Mouse (Mus musculus): ENCODE results near the gene Thsd1. TPM values are rescaled to one million over a fixed set of nuclear protein-coding genes. Genes with fewer than 3 reads are reported as not detected.
"Not testable (repeated sequence)": the region's sequence is repeated elsewhere in the genome, so short reads cannot be mapped to it uniquely, and the experiment has no call there.

The Thsd1 gene
- total RNA-seq, 2 experiments from 2014 or later, result 3.6 to 4.6 TPM

DNA sequence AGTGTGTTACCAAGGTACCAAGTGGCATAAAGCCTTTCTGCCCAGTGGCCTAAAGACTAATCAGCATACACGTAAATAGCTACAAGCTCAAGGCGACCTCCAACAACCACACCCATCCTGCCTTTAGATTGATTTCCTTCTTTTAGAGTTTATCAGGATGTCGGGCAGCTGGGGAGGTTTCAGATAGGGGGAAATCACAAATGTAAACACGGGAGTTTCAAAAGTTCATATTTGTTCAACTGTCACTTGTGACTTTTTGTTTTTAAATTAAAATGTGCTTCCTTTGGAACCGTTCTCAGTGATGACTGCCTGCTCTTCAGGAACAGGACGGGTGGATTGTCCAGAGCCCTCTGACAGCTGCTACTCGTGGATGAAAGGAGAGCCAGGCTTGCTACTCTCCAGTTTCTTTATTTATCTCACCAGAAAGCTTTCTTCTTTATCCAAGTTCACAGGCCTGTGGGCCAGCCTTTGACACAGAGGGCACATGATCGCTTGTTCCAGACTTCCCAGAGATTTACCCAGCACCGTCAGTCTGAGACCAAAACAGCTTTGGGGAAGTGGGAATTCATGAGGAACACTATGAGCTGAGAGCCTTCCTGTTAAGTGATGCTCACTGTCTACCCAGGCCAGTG, 33.1 kb downstream of the Thsd1 start:
- DNase-seq (ENCODE audit: low spot score in 2 of 2), result no peak
- intact Hi-C loops (cut with DNase I), result no loop called here

DNA sequence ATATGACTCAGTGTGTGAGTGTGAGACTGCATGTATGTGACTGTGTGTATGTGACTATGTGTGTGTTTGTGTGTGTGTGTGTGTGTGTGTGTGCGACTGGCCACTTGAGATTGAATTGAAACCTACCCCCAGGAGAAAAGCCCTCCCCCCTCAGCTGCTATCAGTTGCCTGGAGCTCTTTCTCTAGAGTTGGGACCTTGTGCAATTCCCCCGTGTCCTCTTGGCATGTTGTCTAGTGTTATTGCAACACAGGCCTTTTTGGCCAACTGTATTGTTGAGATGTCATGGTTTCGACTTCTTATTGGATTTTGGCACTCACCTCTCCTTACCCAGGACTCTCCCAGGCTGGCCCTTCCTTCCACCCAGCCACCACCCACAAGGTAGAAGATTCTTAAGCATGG, 35.2 kb downstream of the Thsd1 start:
- intact Hi-C loops (cut with DNase I), result no loop called here
- no peak for DNase-seq (ENCODE audit: low spot score in 2 of 2)

DNA sequence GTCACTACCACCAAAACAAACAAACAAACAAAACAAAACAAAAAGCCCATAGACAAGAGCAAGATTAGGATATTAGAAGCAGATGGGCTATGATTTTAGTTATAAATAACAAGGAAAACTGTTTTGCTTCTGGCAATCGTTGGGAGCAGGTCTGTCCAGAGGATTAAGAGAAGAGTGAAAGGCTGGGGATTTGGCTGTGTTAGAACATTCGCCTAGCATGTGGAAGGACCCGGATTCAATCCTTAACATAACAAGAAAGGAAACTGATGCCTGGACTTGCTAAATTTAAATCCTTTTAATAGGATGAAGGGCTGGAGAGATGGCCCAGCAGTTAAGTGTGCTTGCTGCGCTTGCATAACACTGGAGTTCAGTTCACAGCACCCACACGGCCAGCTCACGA, 37.2 kb downstream of the Thsd1 start:
- no peak for DNase-seq (ENCODE audit: low spot score in 2 of 2)
- intact Hi-C loops (cut with DNase I), result no loop called here

DNA sequence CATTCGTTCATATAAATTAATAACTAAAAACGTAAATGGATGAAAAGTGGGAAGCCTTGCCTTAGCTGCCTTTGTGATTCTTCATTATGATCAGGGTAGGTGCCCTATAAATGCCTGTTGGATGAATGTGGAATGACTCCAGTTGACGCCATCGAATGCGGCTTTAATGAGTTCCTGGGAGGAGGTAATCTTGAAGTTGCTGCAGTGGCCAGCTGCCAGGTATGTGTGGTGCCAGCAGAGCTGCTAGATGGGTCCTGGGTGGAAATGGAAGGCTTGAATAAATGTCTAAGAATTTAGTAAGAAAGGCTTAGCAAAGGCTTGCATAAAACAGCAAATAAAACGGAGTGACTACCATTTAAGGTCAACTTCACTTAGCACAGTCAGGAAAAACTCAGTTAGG, 37.7 kb downstream of the Thsd1 start:
- intact Hi-C loops (cut with DNase I), result no loop called here
- DNase-seq (ENCODE audit: low spot score in 2 of 2), result peak in 1 of 2 experiments; percentile 6

GRCm38 (mm10) chr8:22265194-22265593, 38.1 kb downstream of the Thsd1 start:
- DNase-seq (ENCODE audit: low spot score in 2 of 2), result no peak
- intact Hi-C loops (cut with DNase I), result no loop called here

DNA sequence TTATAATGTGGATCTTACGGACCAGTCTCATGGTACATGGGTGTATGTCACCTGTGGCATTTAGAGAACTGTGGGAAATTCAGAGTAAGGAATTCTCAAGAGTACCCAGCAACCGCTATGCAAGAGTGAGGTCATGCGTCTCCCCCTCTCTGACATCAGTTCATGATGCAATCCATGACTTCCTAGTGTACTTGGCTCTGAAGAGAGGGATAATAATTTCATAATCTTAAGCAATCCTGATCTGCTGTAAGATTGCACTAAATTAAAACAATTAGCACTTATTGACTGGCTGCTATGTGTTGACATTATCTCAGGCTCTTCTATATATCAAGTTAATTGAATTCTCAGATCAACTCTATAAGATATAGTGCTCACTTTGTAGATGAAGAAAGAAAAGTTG, 39.7 kb downstream of the Thsd1 start:
- intact Hi-C loops (cut with DNase I), result no loop called here
- DNase-seq (ENCODE audit: low spot score in 2 of 2), result no peak

DNA sequence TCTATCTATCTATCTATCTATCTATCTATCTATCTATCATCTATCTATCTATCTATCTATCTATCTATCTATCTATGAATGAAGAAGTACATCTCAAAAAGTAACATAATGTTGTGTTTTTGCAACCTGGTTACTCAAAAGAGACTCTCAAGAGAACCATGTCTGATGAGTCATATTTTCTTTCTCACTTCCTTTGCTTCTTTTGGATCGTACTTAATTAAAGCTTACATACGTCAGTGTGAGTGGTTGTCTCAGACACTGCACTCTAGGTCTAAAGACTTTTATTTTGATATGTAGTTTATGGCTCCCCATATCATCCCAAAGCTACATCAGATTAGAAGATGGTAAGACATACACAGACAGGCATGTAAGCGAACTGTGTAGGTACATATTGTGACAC, 46.0 kb downstream of the Thsd1 start:
- intact Hi-C loops (cut with DNase I), result no loop called here
- no peak for DNase-seq (ENCODE audit: low spot score in 2 of 2)

DNA sequence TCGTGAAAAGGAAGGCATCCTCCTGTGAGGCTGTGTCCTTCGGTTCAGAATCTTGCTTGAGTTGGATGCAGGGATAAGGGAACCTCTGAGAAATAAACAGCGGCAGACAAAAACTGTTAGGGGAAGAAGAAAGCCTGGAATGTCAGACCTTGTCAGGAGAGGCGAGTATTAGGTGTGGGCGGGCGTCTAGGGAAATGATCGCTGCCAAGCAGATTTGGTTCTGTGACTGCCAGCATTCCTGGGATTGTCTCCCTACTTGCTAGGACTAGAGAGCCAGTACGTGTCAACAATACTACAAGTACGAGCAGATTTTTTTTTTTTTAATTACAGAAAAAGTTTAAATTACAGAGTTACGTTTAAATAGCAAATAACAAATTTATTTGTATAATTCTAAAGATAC, 47.5 kb downstream of the Thsd1 start:
- no peak for DNase-seq (ENCODE audit: low spot score in 2 of 2)
- intact Hi-C loops (cut with DNase I), result no loop called here

- intact Hi-C loops (cut with DNase I), result no loop called here
- no peak for DNase-seq (ENCODE audit: low spot score in 2 of 2)
Measured at GRCm38 (mm10) chr8:22282999-22283491, 55.9 kb downstream of the Thsd1 start, which contains the start of gene Tpte. Gene Tpte (plus strand): TSS chr8:22283441.

- intact Hi-C loops (cut with DNase I), result no loop called here
- DNase-seq (ENCODE audit: low spot score in 2 of 2), result no peak
Measured at GRCm38 (mm10) chr8:22302326-22302725, 75.2 kb downstream of the Thsd1 start.

DNA sequence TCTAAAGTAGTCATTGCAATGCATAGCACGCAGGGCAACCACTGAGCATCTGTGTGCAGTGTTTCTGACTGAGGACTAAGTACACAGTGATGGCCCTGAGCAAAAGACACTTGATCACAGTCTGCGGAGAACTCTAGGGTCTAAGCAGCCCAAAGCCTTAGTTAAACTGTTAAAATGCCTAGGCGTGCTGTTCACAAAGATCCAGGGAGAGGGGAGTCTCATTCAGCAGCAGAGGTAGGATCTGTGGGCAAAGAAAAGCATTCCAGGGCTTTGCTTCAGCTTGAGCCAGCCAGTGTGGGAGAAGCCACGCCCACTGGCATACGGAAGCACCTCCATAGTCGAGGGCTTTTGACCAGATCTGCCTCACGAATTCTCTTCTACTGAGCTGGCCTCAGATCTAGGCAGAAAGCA, 75.8 kb downstream of the Thsd1 start:
- intact Hi-C loops (cut with DNase I), result no loop called here
- DNase-seq (ENCODE audit: low spot score in 2 of 2), result peak in 1 of 2 experiments; percentile 11

GRCm38 (mm10) chr8:22304045-22304444, 76.9 kb downstream of the Thsd1 start:
- intact Hi-C loops (cut with DNase I); DNase-seq (ENCODE audit: low spot score in 2 of 2): not testable (repeated sequence)

DNA sequence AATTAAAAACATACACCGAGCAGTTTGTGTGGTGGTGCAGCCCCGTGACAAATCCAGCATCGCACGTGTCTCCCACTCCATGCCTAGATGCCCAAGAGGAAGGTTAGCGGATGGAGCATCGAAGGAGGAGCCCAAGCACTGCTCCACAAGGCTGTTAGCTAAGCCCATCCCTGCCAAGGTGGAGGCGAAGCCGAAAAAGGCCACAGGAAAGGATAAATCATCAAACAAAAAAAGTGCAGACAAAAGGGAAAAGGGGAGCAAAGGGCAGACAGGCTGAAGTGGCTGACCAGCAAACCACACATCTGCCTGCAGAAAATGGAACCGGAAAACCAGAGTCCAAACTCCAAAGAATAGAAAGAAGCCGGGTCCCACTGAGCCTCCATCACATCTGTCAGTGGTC, 79.9 kb downstream of the Thsd1 start:
- intact Hi-C loops (cut with DNase I), result no loop called here
- no peak for DNase-seq (ENCODE audit: low spot score in 2 of 2)

Other genes with a start within 250 kb of the Thsd1 start
- gene Atp7b, start 167.0 kb upstream of the Thsd1 start, total RNA-seq (2021), result 1 to 10 TPM; 1.9 to 2.0 TPM
- 10 to 100 TPM; 32.7 to 34.4 TPM for gene Alg11, start 166.6 kb upstream of the Thsd1 start, total RNA-seq (2021)
- gene Nek5, start 102.3 kb upstream of the Thsd1 start, total RNA-seq (2021), result under 1 TPM in 1 of 2 experiments, not detected in 1; 0.16 TPM
- gene Nek3, start 60.9 kb upstream of the Thsd1 start, total RNA-seq (2021), result 1 to 10 TPM; 1.8 to 1.9 TPM
- gene Ckap2, start 41.5 kb upstream of the Thsd1 start, total RNA-seq (2021), result under 1 TPM; 0.57 to 0.85 TPM
- 10 to 100 TPM; 26.0 to 28.1 TPM for gene Vps36, start 34.5 kb upstream of the Thsd1 start, total RNA-seq (2021)
- gene Tpte, start 56.1 kb downstream of the Thsd1 start, total RNA-seq (2021), result not detected
- 10 to 100 TPM; 11.0 to 13.5 TPM for gene Slc25a15, start 171.3 kb downstream of the Thsd1 start, total RNA-seq (2021)
- 10 to 100 TPM; 21.7 to 23.6 TPM for gene Mrps31, start 184.0 kb downstream of the Thsd1 start, total RNA-seq (2021)

Measured in left cerebral cortex, postnatal 25 days (tissue).